Mouse (Mus musculus) ES-E14 (cell line): Measurements from ENCODE around the gene Amy2a2. TPM values are rescaled to one million over a fixed set of nuclear protein-coding genes. Genes with fewer than 3 reads are reported as not detected.
"Not testable (repeated sequence)": the region's sequence is repeated elsewhere in the genome, so short reads cannot be mapped to it uniquely, and the experiment has no call there.

ENCODE experiments used
- DNase-seq: peaks from one replicate; pipeline ENCODE4 v3.0.0-alpha.2; 2013; ENCODE audit warnings: low read depth, low spot score
- H3K27ac ChIP-seq: 2 replicates; pipeline ENCODE4 v1.5.1; 2012; ENCODE audit warnings: low read depth, mild to moderate bottlenecking, low read length, moderate library complexity, mixed read lengths; ENCODE audit not compliant: poor library complexity, insufficient read depth, severe bottlenecking
- H3K36me3 ChIP-seq: 2 replicates; pipeline ENCODE4 v1.6.1; 2012; ENCODE audit warnings: mild to moderate bottlenecking, low read length, moderate library complexity, mixed read lengths; ENCODE audit not compliant: control insufficient read depth, poor library complexity, insufficient read depth, severe bottlenecking
- H3K4me1 ChIP-seq, 2 experiments: fragments of 150-350 bp in 1 of 2; sonication (generic) in 1 of 2; 2 replicates each; pipeline ENCODE4 v1.6.1; 2012; ENCODE audit warnings: low read length in 2 of 2, mild to moderate bottlenecking in 1 of 2, mixed read lengths in 1 of 2; ENCODE audit not compliant: control insufficient read depth in 2 of 2, insufficient read depth in 2 of 2, poor library complexity in 1 of 2
- H3K4me3 ChIP-seq, 2 experiments: fragments of 150-350 bp in 1 of 2; sonication (generic) in 1 of 2; 2 replicates each; pipeline ENCODE4 v1.5.1; 2012; ENCODE audit warnings: low read length in 2 of 2, low read depth in 1 of 2, mild to moderate bottlenecking in 1 of 2, mixed read lengths in 1 of 2; ENCODE audit not compliant: insufficient read depth in 1 of 2, poor library complexity in 1 of 2, severe bottlenecking in 1 of 2
- H3K9ac ChIP-seq: 2 replicates; pipeline ENCODE4 v1.6.1; 2012; ENCODE audit warnings: low read depth, mild to moderate bottlenecking, low read length, mixed read lengths; ENCODE audit not compliant: poor library complexity, insufficient read depth, severe bottlenecking
- H3K9me3 ChIP-seq: fragments of 150-350 bp; sonication (generic); 2 replicates; pipeline ENCODE4 v1.6.1; 2012; ENCODE audit warnings: low read depth, mild to moderate bottlenecking, low read length; ENCODE audit not compliant: control insufficient read depth, insufficient read depth
- in situ Hi-C, 2 experiments: fragments of 600-800 bp; cut with MboI; formaldehyde crosslinking; loops; one replicate each; pipeline ENCODE4 v1.15.1; 2025; ENCODE audit warnings: low sequenced_read_pairs in 2 of 2, inconsistent platforms in 1 of 2; ENCODE audit not compliant: unreplicated experiment in 2 of 2
- total RNA-seq: library from RNA; depleted of rRNA; stranded (reverse); fragments of 300-350 nt; gene quantifications from 2 replicates; pipeline ENCODE4 v1.2.3, GENCODE M21; 2012; rRNA removed

Amy2a2 gene
- not detected in 2 replicates for total RNA-seq

DNA sequence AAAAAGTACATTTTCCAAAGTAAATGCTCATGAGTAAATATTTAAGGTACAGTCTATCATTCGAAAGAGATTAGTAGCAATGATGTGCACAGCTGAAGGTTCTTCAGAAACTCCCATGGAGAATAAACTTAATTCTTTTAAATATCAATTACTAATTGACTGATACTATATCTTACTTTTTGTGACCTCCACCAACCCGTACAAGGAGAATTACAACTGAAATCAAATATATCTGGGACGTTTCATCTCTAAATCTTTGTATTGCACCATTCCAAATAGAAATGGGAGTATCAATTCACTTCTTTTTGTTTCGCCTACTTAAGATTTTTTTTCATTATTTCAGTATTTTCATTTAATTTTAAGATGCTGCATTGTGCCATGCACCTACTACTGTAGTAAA lies at the start of gene Amy2a2:
Amy2a2 (minus strand) TSS at position 101 of the 400 bp plus-strand sequence.
- in situ Hi-C loops, H3K9ac ChIP-seq: not testable (repeated sequence)

DNA sequence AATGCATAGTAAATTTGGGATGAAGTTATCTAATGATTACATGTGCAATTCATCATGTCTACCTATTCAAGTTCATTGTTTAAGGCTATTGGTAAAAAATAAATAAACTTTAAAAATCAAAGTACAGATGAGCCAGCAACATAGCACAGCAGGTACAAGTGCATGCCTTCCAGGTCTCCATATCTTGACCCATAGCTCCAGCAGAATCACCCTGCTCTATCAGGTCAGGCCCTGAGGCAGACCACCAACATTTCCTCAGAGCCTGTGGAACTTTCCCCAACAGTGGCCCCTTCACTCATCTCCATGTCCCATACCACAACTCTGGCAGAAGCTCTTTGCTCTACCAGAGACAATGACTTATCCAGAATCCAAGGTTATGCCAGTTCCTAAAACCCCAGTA lies 11.0 kb downstream of the Amy2a2 start:
- in situ Hi-C loops, H3K27ac ChIP-seq, H3K4me3 ChIP-seq, H3K36me3 ChIP-seq, DNase-seq, H3K4me1 ChIP-seq, H3K9ac ChIP-seq, H3K9me3 ChIP-seq: not testable (repeated sequence)

More for the DNA sequence above, at the start of gene Amy2a2:
- H3K36me3 ChIP-seq, H3K9me3 ChIP-seq, H3K4me3 ChIP-seq, DNase-seq, H3K4me1 ChIP-seq, H3K27ac ChIP-seq: not testable (repeated sequence)

- DNase-seq, H3K9me3 ChIP-seq, H3K4me3 ChIP-seq, H3K4me1 ChIP-seq, H3K27ac ChIP-seq, H3K36me3 ChIP-seq, in situ Hi-C loops, H3K9ac ChIP-seq: not testable (repeated sequence)
Measured at GRCm38 (mm10) chr3:113323952-113324351, 32.5 kb downstream of the Amy2a2 start, which contains the start of gene Amy2a3. TSS of gene Amy2a3 (minus strand) at chr3:113324052.

DNA sequence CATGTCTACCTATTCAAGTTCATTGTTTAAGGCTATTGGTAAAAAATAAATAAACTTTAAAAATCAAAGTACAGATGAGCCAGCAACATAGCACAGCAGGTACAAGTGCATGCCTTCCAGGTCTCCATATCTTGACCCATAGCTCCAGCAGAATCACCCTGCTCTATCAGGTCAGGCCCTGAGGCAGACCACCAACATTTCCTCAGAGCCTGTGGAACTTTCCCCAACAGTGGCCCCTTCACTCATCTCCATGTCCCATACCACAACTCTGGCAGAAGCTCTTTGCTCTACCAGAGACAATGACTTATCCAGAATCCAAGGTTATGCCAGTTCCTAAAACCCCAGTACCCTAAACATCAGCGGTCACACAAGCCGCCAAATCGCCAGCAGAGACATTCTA lies 43.5 kb downstream of the Amy2a2 start:
- H3K27ac ChIP-seq, DNase-seq, H3K4me1 ChIP-seq, H3K9me3 ChIP-seq, H3K36me3 ChIP-seq, H3K9ac ChIP-seq, H3K4me3 ChIP-seq, in situ Hi-C loops: not testable (repeated sequence)

Other genes with a start within 250 kb of the Amy2a2 start
- not detected in 2 replicates for gene Amy2a5, start 97.8 kb downstream of the Amy2a2 start, total RNA-seq
- gene Amy2a4, start 65.2 kb downstream of the Amy2a2 start, total RNA-seq = not detected in 2 replicates
- gene Amy2a3, start 32.6 kb downstream of the Amy2a2 start, total RNA-seq = not detected in 2 replicates
- gene Amy2a1, start 175.8 kb upstream of the Amy2a2 start, total RNA-seq = not detected in 2 replicates